Mouse (Mus musculus) spleen, embryonic (tissue): Measurements from ENCODE around the gene Dytn.

Experiments used
- CTCF ChIA-PET: fragments of 350-600 bp; sonication (Branson Sonifier 250); formaldehyde crosslinking; loops from one replicate; lab custom pipeline; 2022; lab: Charles Lee

Gene Dytn

GRCm38 (mm10) chr1:63579153-63579552 lies 107.6 kb downstream of the Dytn start:
- CTCF ChIA-PET: no interaction called here

GRCm38 (mm10) chr1:63576803-63577202 lies 109.9 kb downstream of the Dytn start:
- CTCF ChIA-PET: no interaction called here

- CTCF ChIA-PET: no interaction called here
These were observed 112.7 kb downstream of the Dytn start for GRCm38 (mm10) chr1:63573864-63574611.

GRCm38 (mm10) chr1:63573432-63573831 lies 113.3 kb downstream of the Dytn start:
- CTCF ChIA-PET: no interaction called here
